Mouse (Mus musculus): ENCODE results near the gene Six5. TPM values are rescaled to one million over a fixed set of nuclear protein-coding genes. Genes with fewer than 3 reads are reported as not detected.

Gene Six5
- polyA plus RNA-seq (2014; fragmentation: Illumina TruSeq; extraction: RNeasy Lipid Tissue Mini Kit (QIAGEN cat#74804)), result 1.9 TPM

GRCm38 (mm10) chr7:19094471-19094825 lies at the start of gene Six5:
TSS of gene Six5 (plus strand) at chr7:19094594.

GRCm38 (mm10) chr7:19054047-19054776 lies 40.2 kb upstream of the Six5 start, which contains the start of gene Rsph6a:
TSS of gene Rsph6a (plus strand) at chr7:19054690.

GRCm38 (mm10) chr7:19075723-19076585 lies 18.4 kb upstream of the Six5 start, which contains the start of gene Dmwd:
TSS of gene Dmwd (plus strand) at chr7:19076227.

GRCm38 (mm10) chr7:19083701-19084100 lies 10.7 kb upstream of the Six5 start, which contains the start of gene Dmpk:
TSS of gene Dmpk (plus strand) at chr7:19083849.

GRCm38 (mm10) chr7:19118028-19118771 lies 23.8 kb downstream of the Six5 start, which contains the start of gene Gm4969:
TSS of gene Gm4969 (minus strand) at chr7:19118368.

GRCm38 (mm10) chr7:19119631-19120429 lies 25.4 kb downstream of the Six5 start, which contains the start of gene Fbxo46:
TSS of gene Fbxo46 (plus strand) at chr7:19119859.

Other genes with a start within 250 kb of the Six5 start
- not detected for gene Pglyrp1, start 223.3 kb upstream of the Six5 start, polyA plus RNA-seq (2014; fragmentation: Illumina TruSeq; extraction: RNeasy Lipid Tissue Mini Kit (QIAGEN cat#74804))
- 2.3 TPM for gene Ccdc61, start 184.2 kb upstream of the Six5 start, polyA plus RNA-seq (2014; fragmentation: Illumina TruSeq; extraction: RNeasy Lipid Tissue Mini Kit (QIAGEN cat#74804))
- gene Nova2, start 168.7 kb upstream of the Six5 start, polyA plus RNA-seq (2014; fragmentation: Illumina TruSeq; extraction: RNeasy Lipid Tissue Mini Kit (QIAGEN cat#74804)), result 0.34 TPM
- gene Nanos2, start 107.2 kb upstream of the Six5 start, polyA plus RNA-seq (2014; fragmentation: Illumina TruSeq; extraction: RNeasy Lipid Tissue Mini Kit (QIAGEN cat#74804)), result 0.48 TPM
- 0.46 TPM for gene Mypop, start 103.3 kb upstream of the Six5 start, polyA plus RNA-seq (2014; fragmentation: Illumina TruSeq; extraction: RNeasy Lipid Tissue Mini Kit (QIAGEN cat#74804))
- gene Irf2bp1, start 90.5 kb upstream of the Six5 start, polyA plus RNA-seq (2014; fragmentation: Illumina TruSeq; extraction: RNeasy Lipid Tissue Mini Kit (QIAGEN cat#74804)), result 1.9 TPM
- gene Foxa3, start 71.1 kb upstream of the Six5 start, polyA plus RNA-seq (2014; fragmentation: Illumina TruSeq; extraction: RNeasy Lipid Tissue Mini Kit (QIAGEN cat#74804)), result 1.7 TPM
- 5.5 TPM for gene Sympk, start 70.2 kb upstream of the Six5 start, polyA plus RNA-seq (2014; fragmentation: Illumina TruSeq; extraction: RNeasy Lipid Tissue Mini Kit (QIAGEN cat#74804))
- not detected for gene Rsph6a, start 39.9 kb upstream of the Six5 start, polyA plus RNA-seq (2014; fragmentation: Illumina TruSeq; extraction: RNeasy Lipid Tissue Mini Kit (QIAGEN cat#74804))
- 0.23 TPM for gene Dmwd, start 18.4 kb upstream of the Six5 start, polyA plus RNA-seq (2014; fragmentation: Illumina TruSeq; extraction: RNeasy Lipid Tissue Mini Kit (QIAGEN cat#74804))
- gene Dmpk, start 10.7 kb upstream of the Six5 start, polyA plus RNA-seq (2014; fragmentation: Illumina TruSeq; extraction: RNeasy Lipid Tissue Mini Kit (QIAGEN cat#74804)), result 5.7 TPM
- gene Gm4969, start 23.8 kb downstream of the Six5 start, polyA plus RNA-seq (2014; fragmentation: Illumina TruSeq; extraction: RNeasy Lipid Tissue Mini Kit (QIAGEN cat#74804)), result not detected
- 1.3 TPM for gene Fbxo46, start 25.3 kb downstream of the Six5 start, polyA plus RNA-seq (2014; fragmentation: Illumina TruSeq; extraction: RNeasy Lipid Tissue Mini Kit (QIAGEN cat#74804))
- 9.1 TPM for gene Qpctl, start 54.7 kb downstream of the Six5 start, polyA plus RNA-seq (2014; fragmentation: Illumina TruSeq; extraction: RNeasy Lipid Tissue Mini Kit (QIAGEN cat#74804))
- 1.4 TPM for gene Snrpd2, start 55.1 kb downstream of the Six5 start, polyA plus RNA-seq (2014; fragmentation: Illumina TruSeq; extraction: RNeasy Lipid Tissue Mini Kit (QIAGEN cat#74804))
- gene Gipr, start 71.5 kb downstream of the Six5 start, polyA plus RNA-seq (2014; fragmentation: Illumina TruSeq; extraction: RNeasy Lipid Tissue Mini Kit (QIAGEN cat#74804)), result not detected
- not detected for gene Eml2, start 81.8 kb downstream of the Six5 start, polyA plus RNA-seq (2014; fragmentation: Illumina TruSeq; extraction: RNeasy Lipid Tissue Mini Kit (QIAGEN cat#74804))
- 1.4 TPM for gene Gpr4, start 117.9 kb downstream of the Six5 start, polyA plus RNA-seq (2014; fragmentation: Illumina TruSeq; extraction: RNeasy Lipid Tissue Mini Kit (QIAGEN cat#74804))
- 9.0 TPM for gene Opa3, start 133.7 kb downstream of the Six5 start, polyA plus RNA-seq (2014; fragmentation: Illumina TruSeq; extraction: RNeasy Lipid Tissue Mini Kit (QIAGEN cat#74804))
- 16.5 TPM for gene Vasp, start 177.2 kb downstream of the Six5 start, polyA plus RNA-seq (2014; fragmentation: Illumina TruSeq; extraction: RNeasy Lipid Tissue Mini Kit (QIAGEN cat#74804))
- not detected for gene Ppm1n, start 185.5 kb downstream of the Six5 start, polyA plus RNA-seq (2014; fragmentation: Illumina TruSeq; extraction: RNeasy Lipid Tissue Mini Kit (QIAGEN cat#74804))
- gene Rtn2, start 188.0 kb downstream of the Six5 start, polyA plus RNA-seq (2014; fragmentation: Illumina TruSeq; extraction: RNeasy Lipid Tissue Mini Kit (QIAGEN cat#74804)), result 0.94 TPM
- 0.37 TPM for gene Fosb, start 215.5 kb downstream of the Six5 start, polyA plus RNA-seq (2014; fragmentation: Illumina TruSeq; extraction: RNeasy Lipid Tissue Mini Kit (QIAGEN cat#74804))

All from ovary, adult 10 weeks (tissue).